Mouse (Mus musculus) kidney, adult 18-20 months (tissue): ENCODE data around the gene Pkd1l2.

ENCODE experiments used
- DNase-seq: peaks from one replicate; pipeline ENCODE4 v3.0.0; 2021

Gene Pkd1l2

DNA sequence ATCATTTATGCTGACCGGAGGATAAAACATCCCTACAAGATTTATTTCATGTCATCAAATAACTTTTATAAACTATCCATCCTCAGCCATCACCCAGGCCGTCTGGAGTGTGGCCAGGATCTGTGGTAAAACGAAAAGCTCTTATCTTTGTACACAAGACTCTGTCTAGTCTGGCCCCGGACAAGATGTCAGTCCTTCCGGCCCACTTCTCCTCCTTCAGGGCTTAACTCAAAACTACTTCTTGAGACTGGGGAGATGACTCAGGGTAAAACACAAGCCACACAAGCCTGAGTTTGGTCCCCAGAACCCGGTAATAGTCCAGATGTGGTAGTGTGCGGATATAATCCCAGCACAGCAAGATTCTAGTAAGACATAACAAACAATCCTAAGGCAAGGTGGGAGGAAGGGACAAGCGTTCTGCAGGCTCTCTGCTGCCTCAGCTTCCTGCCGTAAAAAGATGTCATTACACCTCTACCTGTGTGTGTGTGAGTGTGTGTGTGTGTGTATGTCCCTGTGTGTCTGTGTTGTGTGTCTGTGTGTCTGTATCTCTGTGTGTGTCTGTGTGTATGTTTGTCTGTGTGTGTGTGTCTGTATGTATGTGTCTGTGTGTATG lies 804 bp upstream of the Pkd1l2 start:
- DNase-seq, result no peak

GRCm38 (mm10) chr8:117079652-117080051 lies 2.6 kb downstream of the Pkd1l2 start:
- no peak for DNase-seq

- DNase-seq, result no peak
Measured at GRCm38 (mm10) chr8:117078367-117078926, 3.8 kb downstream of the Pkd1l2 start.

- no peak for DNase-seq
Measured at GRCm38 (mm10) chr8:117074350-117075182, 7.7 kb downstream of the Pkd1l2 start.

DNA sequence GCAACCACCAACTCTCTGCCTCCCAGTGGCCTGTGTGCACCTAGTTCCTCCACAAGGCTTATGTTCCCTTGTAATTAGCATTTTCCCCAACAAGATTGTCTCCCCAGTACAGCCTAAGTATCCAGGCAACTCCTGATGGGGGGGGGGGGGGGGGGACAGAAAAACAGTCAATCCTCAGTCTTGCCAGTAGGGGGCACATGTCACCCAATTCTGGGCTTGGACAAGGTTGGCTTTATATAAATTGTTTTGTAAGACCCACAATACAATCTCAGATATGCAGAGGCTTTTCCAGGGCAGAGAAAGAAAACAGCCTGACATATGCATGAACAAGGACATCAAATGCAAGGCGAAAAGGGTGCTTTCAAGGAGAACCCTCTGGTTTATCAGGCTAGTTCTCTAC lies 12.5 kb downstream of the Pkd1l2 start:
- peak; percentile 8 for DNase-seq

DNA sequence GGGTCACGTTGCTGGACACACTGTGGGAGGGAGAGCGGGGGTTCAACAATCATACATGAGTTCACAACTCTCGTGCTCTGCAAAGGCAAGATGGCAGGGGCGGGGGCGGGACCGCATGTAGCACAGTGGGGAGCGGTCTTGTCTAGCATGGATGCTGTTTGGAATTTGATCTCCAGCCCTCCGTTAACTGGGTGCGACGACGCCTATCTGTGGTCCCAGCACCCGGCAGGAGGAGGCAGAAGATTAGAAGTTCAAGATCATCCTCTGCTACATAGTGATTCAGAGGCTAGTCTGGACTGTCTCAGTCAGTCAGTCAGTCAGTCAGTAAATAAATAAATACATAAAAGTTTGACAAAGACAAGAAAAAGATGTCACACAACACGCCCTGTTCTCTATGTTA lies 14.0 kb downstream of the Pkd1l2 start:
- no peak for DNase-seq

- DNase-seq, result no peak
Measured at GRCm38 (mm10) chr8:117067396-117067795, 14.9 kb downstream of the Pkd1l2 start.

GRCm38 (mm10) chr8:117066955-117067354 lies 15.3 kb downstream of the Pkd1l2 start:
- no peak for DNase-seq

- DNase-seq, result no peak
Measured at GRCm38 (mm10) chr8:117061180-117061880, 20.9 kb downstream of the Pkd1l2 start.

DNA sequence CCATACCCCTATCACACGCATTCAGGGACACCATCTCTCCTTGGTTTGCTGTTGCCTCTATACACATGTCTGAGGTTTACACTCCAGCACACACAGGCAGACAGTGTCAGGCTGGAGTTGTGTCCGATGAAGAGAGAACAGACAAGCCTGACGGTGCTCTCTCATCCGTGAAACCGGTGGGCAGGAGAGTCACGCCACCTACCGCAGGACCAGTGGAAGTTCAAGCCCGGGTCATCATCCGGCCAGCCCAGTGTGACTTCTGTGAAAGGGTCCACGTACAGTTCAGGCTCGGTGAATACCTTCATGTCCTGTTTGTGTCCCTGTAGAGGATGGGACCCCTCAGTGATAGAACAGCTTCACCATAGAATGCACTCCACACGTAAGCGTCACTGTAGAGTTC lies 21.9 kb downstream of the Pkd1l2 start:
- DNase-seq, result peak; percentile 10

DNA sequence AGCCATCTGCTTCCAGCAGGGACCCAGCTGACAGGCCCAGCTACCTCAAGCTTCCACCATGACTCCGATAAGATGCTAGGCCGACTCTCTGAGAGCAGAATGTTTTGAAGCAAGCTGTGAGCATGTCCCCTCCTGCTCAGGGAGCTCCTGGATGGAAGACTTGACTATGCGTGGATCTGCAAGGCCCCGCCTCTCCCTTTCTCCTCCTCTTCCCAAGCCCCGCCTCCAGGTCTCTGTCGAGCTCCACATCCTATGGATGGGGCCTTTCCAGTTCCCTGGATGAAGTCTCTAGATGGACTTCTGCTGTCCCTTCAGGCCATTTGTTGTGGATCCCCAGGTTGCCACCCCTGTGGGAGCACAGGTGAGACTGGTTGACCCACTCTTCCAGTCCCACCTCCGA lies 23.2 kb downstream of the Pkd1l2 start:
- DNase-seq, result no peak

DNA sequence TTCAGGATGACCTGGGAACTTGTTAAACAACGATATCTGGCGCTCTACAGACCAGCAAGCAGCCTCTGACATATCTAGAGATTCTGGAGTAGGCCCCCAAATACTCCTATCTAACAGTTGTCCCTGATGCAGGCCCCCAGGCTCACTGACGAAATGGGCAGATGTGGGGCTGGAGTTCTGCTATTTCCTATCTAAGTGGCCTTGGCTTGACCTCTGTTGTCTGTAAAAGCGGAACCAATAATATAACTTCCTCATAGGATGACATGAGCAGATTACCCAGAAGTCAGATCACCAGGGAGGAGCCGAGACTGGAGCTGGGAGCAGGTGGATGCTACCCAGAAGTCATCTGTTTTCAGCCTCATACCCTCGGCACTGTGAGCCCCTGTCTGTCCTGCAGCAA lies 27.2 kb downstream of the Pkd1l2 start:
- no peak for DNase-seq

GRCm38 (mm10) chr8:117054146-117054545 lies 28.1 kb downstream of the Pkd1l2 start:
- no peak for DNase-seq

GRCm38 (mm10) chr8:117053135-117054079 lies 28.8 kb downstream of the Pkd1l2 start:
- peak; percentile 37 for DNase-seq

DNA sequence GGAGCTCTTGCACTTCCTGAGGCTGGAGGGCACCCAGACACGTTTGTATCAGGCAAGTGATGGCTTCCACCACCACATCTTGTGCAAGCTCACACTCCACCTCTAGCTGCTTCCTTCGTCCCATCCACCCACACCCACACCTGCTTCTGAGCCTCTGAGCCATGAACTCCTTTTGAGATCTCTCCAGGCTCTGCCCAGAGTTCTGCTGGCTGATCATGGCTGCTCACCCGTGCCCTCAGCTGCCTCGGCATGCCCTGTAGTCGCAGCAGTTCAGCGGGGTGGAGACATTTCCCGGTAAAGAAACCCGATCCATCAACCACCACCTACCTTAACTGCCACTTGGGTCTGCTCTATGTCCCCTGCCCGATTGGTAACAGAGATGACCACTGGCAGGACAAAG lies 30.9 kb downstream of the Pkd1l2 start:
- DNase-seq, result no peak

GRCm38 (mm10) chr8:117050763-117051162 lies 31.5 kb downstream of the Pkd1l2 start:
- DNase-seq, result no peak

DNA sequence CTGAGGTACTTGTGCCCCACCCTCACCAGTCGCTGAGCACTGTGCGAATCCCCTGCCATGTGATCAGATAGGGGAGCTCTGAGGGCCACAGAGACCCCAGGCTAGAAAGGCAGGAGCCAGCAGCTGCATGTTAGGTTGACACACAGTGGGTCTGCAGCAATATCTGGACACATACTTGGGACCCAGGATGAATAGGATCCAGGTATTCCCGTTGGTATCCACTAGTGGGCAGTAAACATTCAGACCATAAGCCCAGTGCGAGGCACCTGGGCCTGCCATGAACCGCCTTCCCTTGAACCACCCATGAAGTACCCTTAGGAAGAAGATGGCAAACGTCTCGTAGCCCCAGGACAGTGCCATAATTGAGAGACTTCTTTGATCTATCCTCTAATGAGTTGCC lies 32.8 kb downstream of the Pkd1l2 start:
- no peak for DNase-seq

DNA sequence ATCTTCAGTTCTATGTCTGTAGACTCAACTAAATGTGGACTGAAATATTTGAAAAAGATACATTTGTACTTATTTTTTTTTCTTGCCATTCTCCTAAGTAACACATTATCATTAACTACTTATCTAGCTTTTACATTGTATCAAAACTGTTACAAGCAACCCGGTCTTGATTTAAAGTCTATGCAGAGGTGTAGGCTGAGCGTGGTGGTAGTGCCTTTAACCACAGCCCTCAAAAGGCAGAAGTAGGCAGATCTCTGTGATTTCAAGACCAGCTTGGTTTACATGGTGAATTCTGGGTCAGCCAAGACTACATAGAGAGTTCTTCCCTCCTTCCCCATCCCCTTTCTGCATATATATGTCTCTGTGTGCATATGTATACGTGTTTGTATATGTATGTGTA lies 38.7 kb downstream of the Pkd1l2 start:
- DNase-seq, result no peak

DNA sequence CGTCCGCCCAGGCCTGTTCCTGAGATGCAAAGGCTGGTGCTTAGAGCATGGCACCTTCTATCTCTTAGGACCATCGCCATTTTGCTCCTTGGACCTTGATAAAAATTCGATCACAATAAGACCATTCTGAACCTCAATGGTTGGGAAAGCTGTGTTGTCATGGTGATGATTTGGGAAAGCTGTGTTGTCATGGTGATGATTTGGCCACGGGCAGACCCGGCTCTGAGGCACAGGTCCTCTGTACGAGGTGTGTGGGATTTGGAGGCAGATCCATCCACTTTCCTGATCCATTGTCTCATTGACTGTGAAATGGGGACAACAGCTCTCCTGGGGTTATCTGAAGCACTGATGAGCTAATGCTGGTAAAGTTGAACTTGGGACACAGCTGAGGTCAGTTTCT lies 42.4 kb downstream of the Pkd1l2 start:
- no peak for DNase-seq

- DNase-seq, result no peak
Measured at GRCm38 (mm10) chr8:117037374-117037935, 44.8 kb downstream of the Pkd1l2 start.

GRCm38 (mm10) chr8:117033393-117033792 lies 48.9 kb downstream of the Pkd1l2 start:
- DNase-seq, result no peak

DNA sequence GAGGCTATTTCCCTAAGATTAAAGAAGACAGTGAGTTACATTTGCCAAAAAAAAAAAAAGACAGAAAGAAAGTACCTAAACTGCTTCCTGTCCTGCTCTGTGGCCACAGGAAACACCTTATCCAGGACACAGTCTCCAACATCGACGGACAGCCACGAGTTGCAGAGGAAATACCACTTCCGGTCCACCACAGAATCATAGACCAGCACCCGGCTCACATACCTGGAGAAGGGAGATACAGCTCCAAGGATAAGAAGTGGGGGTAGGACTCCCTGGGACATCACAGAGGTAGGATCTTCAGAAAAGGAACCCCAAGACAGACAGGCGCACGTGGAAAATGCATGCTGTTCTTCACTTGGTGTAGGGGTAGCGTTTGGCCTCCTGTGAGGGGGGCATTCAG lies 49.6 kb downstream of the Pkd1l2 start:
- no peak for DNase-seq
